Mouse (Mus musculus) olfactory bulb, adult 2 months (tissue): ENCODE data around the gene Zmynd12. TPM values are rescaled to one million over a fixed set of nuclear protein-coding genes. Genes with fewer than 3 reads are reported as not detected.

Source experiments
- H3K27ac ChIP-seq: fragments of 200-500 bp; 2 replicates; pipeline ENCODE4 v1.5.1; 2012; ENCODE audit warnings: low read depth, low read length; ENCODE audit not compliant: insufficient read depth
- H3K4me1 ChIP-seq: fragments of 200-500 bp; 2 replicates; pipeline ENCODE4 v1.6.1; 2012; ENCODE audit warnings: low read length; ENCODE audit not compliant: control insufficient read depth, insufficient read depth
- H3K4me3 ChIP-seq: fragments of 200-500 bp; 2 replicates; pipeline ENCODE4 v1.5.1; 2012; ENCODE audit warnings: mild to moderate bottlenecking, low read depth, low read length, moderate library complexity; ENCODE audit not compliant: insufficient read depth
- CTCF ChIP-seq: fragments of 200-500 bp; IDR thresholded peaks from 2 replicates; pipeline ENCODE4 v1.5.1; 2012; ENCODE audit warnings: low read depth, mild to moderate bottlenecking, low read length, moderate library complexity; ENCODE audit not compliant: insufficient read depth
- POLR2A ChIP-seq: fragments of 200-500 bp; IDR thresholded peaks from 2 replicates; pipeline ENCODE4 v1.6.1; 2012; ENCODE audit warnings: mild to moderate bottlenecking, low read depth, low read length, moderate library complexity; ENCODE audit not compliant: insufficient read depth
- WGBS: fragments of 180-500 bp; shearing (Covaris S2); methylation state at CpG from one replicate; pipeline ENCODE4 v1.1.7; 2018; 5-methylcytosine and 5-hydroxymethylcytosine counted together
- polyA plus RNA-seq: library from polyadenylated mRNA; stranded (reverse); fragments of >200 nt; gene quantifications from 2 replicates; pipeline ENCODE4 v1.2.4, GENCODE M21; 2012; ENCODE audit warnings: low replicate concordance; ENCODE audit not compliant: missing spikeins, insufficient read depth, insufficient read length

Gene Zmynd12
- polyA plus RNA-seq, 1 experiment = not detected

GRCm38 (mm10) chr4:119412791-119413190 lies 9.8 kb upstream of the Zmynd12 start:
- no peak overlapping the region for H3K27ac ChIP-seq
- TF ChIP-seq POLR2A (no peak), CTCF (no peak)
- WGBS = 37% methylated on average over 6 of the region's 6 CpGs
- H3K4me3 ChIP-seq = no peak overlapping the region
- peaks cover 7% of the 10 kb centered on the region for H3K4me1 ChIP-seq

GRCm38 (mm10) chr4:119415072-119415753 lies 7.4 kb upstream of the Zmynd12 start, which contains the start of gene Ccdc30:
Gene Ccdc30, minus strand, starts transcription at chr4:119415521.
- TF ChIP-seq POLR2A (peak; percentile 48), CTCF (no peak)
- under 1% methylated on average over 49 of the region's 49 CpGs for WGBS
- Histone ChIP-seq H3K4me1 (peaks cover 7% of the 10 kb centered on the region), H3K27ac (no peak within 1 kb of the TSS), H3K4me3 (peak within 1 kb of the TSS; percentile 53)

GRCm38 (mm10) chr4:119417270-119417669 lies 5.3 kb upstream of the Zmynd12 start:
- Histone ChIP-seq H3K4me1 (peaks cover 10% of the 10 kb centered on the region), H3K27ac (no peak overlapping the region), H3K4me3 (no peak overlapping the region)
- TF ChIP-seq CTCF (no peak), POLR2A (no peak)
- 75% methylated on average over 3 of the region's 3 CpGs for WGBS

- 89% methylated on average over 3 of the region's 3 CpGs for WGBS
- Histone ChIP-seq H3K4me1 (peaks cover 6% of the 10 kb centered on the region), H3K27ac (no peak overlapping the region), H3K4me3 (no peak overlapping the region)
- TF ChIP-seq CTCF = no peak
- TF ChIP-seq POLR2A = no peak
Measured at GRCm38 (mm10) chr4:119417894-119418293, 4.7 kb upstream of the Zmynd12 start.

- 61% methylated on average over 3 of the region's 3 CpGs for WGBS
- TF ChIP-seq POLR2A (no peak), CTCF (no peak)
- Histone ChIP-seq H3K4me1 (peaks cover 4% of the 10 kb centered on the region; the same call in 1 of the 2 replicates), H3K27ac (no peak overlapping the region), H3K4me3 (peak overlapping the region; percentile 57)
Measured at GRCm38 (mm10) chr4:119421191-119421590, 1.4 kb upstream of the Zmynd12 start.

- peaks cover 4% of the 10 kb centered on the region; the same call in 1 of the 2 replicates for H3K4me1 ChIP-seq
- under 1% methylated on average over 31 of the region's 31 CpGs for WGBS
- H3K27ac ChIP-seq = peak overlapping the region; percentile 63; the same call in 1 of the 2 replicates
- H3K4me3 ChIP-seq = peak overlapping the region; percentile 57
- TF ChIP-seq POLR2A (no peak), CTCF (no peak)
Measured at GRCm38 (mm10) chr4:119421921-119422293, 707 bp upstream of the Zmynd12 start.

GRCm38 (mm10) chr4:119425077-119425476 lies 2.5 kb downstream of the Zmynd12 start:
- no peak for TF ChIP-seq CTCF
- WGBS = 96% methylated on average over 2 of the region's 2 CpGs
- H3K27ac ChIP-seq = no peak overlapping the region
- H3K4me3 ChIP-seq = no peak overlapping the region
- peaks cover 4% of the 10 kb centered on the region; the same call in 1 of the 2 replicates for H3K4me1 ChIP-seq

GRCm38 (mm10) chr4:119425601-119426000 lies 3.0 kb downstream of the Zmynd12 start:
- Histone ChIP-seq H3K27ac (no peak overlapping the region), H3K4me1 (peaks cover 4% of the 10 kb centered on the region; the same call in 1 of the 2 replicates), H3K4me3 (no peak overlapping the region)
- no peak for TF ChIP-seq POLR2A
- TF ChIP-seq CTCF = no peak
- WGBS = 55% methylated on average over 2 of the region's 2 CpGs

GRCm38 (mm10) chr4:119427680-119428079 lies 5.1 kb downstream of the Zmynd12 start:
- TF ChIP-seq POLR2A (no peak), CTCF (no peak)
- H3K27ac ChIP-seq = no peak overlapping the region
- no peaks in the 10 kb centered on the region for H3K4me1 ChIP-seq
- no peak overlapping the region for H3K4me3 ChIP-seq
- whole genome bisulfite sequencing = 35% methylated on average over 2 of the region's 2 CpGs

- Histone ChIP-seq H3K4me3 (no peak overlapping the region), H3K27ac (no peak overlapping the region), H3K4me1 (no peaks in the 10 kb centered on the region)
- TF ChIP-seq CTCF (no peak), POLR2A (no peak)
- 35% methylated on average over 5 of the region's 5 CpGs for WGBS
Measured at GRCm38 (mm10) chr4:119430678-119431077, 8.1 kb downstream of the Zmynd12 start.
